8 mouse cellular contexts compared by ENCODE assay signal in genomic region chr4:150556382-150557221, GRCm38 (mm10).
A peak's percentile ranks its signal among the peaks of the same experiment; 100 is the strongest.
DNase-seq lines count a peak whose midpoint lies in the region; TF ChIP-seq lines count a peak whose summit lies in the region.

No protein-coding gene starts in this region.

- no peak overlapping the region for H3K4me3 ChIP-seq in left cerebral cortex, adult 2 months

- intact Hi-C loops in left cerebral cortex, adult 2 months (cut with DNase I): no loop called here

- peak; percentile 89 to 96 for DNase-seq in adrenal gland, adult (ENCODE audit: inconsistent age in 2 of 2, low spot score in 1 of 2)
- peak; percentile 81 for DNase-seq in embryo, embryonic 10 days (ENCODE audit: low spot score)
- DNase-seq in gastrocnemius, postnatal 25 days: peak; percentile 80
- DNase-seq in induced T-regulatory cell, adult 2 months (ENCODE audit: low read depth): peak; percentile 88
- DNase-seq in left cerebral cortex, adult 2 months (ENCODE audit: extremely low spot score in 1 of 2, low spot score in 2 of 2): peak; percentile 64 to 67
- DNase-seq in lung, postnatal 4 days: peak; percentile 69 to 78
- peak; percentile 78 for DNase-seq in right cerebral cortex, adult 18-20 months
- peak; percentile 74 for DNase-seq in urinary bladder, postnatal 14 days (ENCODE audit: low spot score)

- no peak for TF ChIP-seq CTCF in left cerebral cortex, adult 2 months (IDR thresholded peaks at IDR 0.05)

- peak overlapping the region; percentile 73 for H3K27ac ChIP-seq in left cerebral cortex, adult 2 months
